Mouse (Mus musculus): ENCODE measurements around the gene Gm11096.

The Gm11096 gene

DNA sequence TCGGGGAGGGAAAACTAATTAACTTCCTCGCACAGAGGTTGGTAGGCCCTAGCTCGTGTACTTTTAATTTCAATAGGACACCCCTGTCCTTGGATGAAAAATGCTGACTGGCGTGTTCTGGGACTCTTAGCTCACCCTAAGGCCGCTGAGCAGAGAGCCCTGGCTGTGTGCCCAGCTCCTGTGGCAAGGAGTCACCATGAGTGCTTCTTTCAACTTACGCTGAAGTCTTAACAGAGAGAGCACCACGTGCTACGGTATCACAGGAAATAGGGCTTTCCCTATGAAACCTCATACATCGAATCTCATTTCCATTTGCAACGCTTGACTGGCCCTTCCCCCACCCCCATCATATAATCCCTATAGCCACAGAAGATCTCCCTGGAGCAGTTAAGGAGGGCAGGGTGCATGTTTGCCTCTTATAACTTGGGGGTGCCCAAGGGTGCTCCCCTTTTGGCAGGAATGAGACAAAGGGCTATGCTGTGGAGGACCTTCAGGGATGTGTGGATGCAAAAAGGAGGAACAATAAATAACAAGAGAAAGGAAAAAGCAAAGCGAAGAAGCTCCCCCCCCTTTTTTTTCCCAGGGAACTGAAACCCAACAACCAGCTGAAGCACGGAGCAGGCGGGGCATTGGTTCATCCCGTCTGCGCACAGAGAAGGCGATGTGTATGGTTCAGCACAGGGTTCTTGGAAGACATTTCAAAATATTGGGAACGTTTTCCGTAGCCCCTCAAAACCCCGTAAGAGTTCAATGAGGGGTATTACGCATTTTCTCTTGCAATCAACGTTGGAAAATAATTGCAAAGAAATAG, 39.0 kb downstream of the Gm11096 start:
- DNase-seq (ENCODE audit: low spot score): peak; percentile 58

DNA sequence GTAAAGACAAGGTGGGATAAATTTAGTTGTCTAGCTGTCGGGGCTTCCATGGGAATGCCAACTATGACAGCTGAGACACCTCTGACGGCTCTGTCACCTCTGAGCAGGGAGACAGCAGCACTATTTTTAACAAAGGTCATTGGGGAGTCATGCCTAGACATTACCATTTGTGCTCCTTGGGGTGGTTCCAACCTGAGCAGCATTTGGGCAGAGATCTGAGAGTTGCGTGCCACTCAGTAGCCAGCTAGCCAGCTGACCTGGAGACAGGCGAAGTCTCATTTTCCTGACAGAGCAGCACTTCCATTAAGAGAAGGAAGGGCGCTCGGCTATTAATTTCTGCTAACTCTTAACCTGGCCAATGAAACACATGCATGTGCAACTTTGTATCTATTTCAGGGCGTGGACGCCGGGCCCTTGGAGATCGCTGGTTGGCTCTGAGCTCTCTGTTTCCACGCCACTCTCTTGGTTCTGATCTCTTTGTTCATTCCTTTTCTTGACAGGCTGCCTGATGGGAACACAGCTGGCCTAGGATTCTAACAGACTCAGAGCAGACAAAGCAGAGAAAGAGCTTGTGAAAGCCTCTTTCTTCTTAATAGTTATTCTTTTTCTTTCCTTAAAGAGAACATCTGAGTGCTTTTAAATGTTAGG, 40.4 kb downstream of the Gm11096 start:
- DNase-seq (ENCODE audit: low spot score): no peak

DNA sequence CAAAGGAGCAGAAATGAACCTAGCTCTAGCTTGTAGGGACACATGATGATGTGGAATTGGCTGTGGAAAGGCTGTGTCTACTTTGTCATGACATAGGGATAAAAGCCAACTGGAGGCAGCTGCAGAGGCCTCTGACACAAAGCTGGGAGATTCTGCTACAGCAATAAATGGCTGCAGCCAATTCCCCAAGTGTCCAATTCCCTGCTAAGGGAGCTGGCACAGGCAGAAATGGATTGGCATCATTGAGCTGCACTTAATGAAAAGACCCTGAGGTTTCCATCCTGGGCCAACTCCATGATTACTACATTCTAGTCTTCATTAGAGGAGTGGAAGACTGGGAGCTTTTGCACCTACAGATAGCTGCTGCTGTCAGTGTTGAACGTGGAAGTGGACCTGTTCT, 44.8 kb downstream of the Gm11096 start:
- no peak for DNase-seq (ENCODE audit: low spot score)
